Mouse (Mus musculus) liver, postnatal 0 days (tissue): ENCODE data around the gene Cited2. TPM values are rescaled to one million over a fixed set of nuclear protein-coding genes. Genes with fewer than 3 reads are reported as not detected.

Experiments used
- ATAC-seq: fragments of 200-750 bp; cut with Nextera tagmentation; 2 replicates; pipeline ENCODE4 v1.8.0; 2017; ENCODE audit warnings: mild to moderate bottlenecking, moderate library complexity
- DNase-seq: peaks from one replicate; pipeline ENCODE4 v3.0.0-alpha.2; 2016
- H3K27ac ChIP-seq: fragments of 300-500 bp; sonication (generic); 2 replicates; pipeline ENCODE4 v1.5.1; 2014; ENCODE audit warnings: antibody characterized with exemption, moderate library complexity, mild to moderate bottlenecking, low read depth
- H3K27me3 ChIP-seq: fragments of 300-500 bp; sonication (generic); 2 replicates; pipeline ENCODE4 v1.6.1; 2014; ENCODE audit warnings: low read length, control low read depth, mixed read lengths; ENCODE audit not compliant: insufficient read depth
- H3K36me3 ChIP-seq: fragments of 300-500 bp; sonication (generic); replicated peaks from 2 replicates; pipeline ENCODE4 v1.6.1; 2014; ENCODE audit warnings: mild to moderate bottlenecking, control low read depth, low read length, moderate library complexity, mixed read lengths; ENCODE audit not compliant: insufficient read depth
- H3K4me1 ChIP-seq: fragments of 300-500 bp; sonication (generic); 2 replicates; pipeline ENCODE4 v1.6.1; 2014; ENCODE audit warnings: antibody characterized with exemption, mild to moderate bottlenecking, control low read depth; ENCODE audit not compliant: insufficient read depth
- H3K4me2 ChIP-seq: fragments of 300-500 bp; sonication (generic); 2 replicates; pipeline ENCODE4 v1.6.1; 2014; ENCODE audit warnings: low read depth, mild to moderate bottlenecking, low read length, moderate library complexity, mixed read lengths
- H3K4me3 ChIP-seq: fragments of 300-500 bp; sonication (generic); 2 replicates; pipeline ENCODE4 v1.5.1; 2014; ENCODE audit warnings: low read depth, low read length
- H3K9ac ChIP-seq: fragments of 300-500 bp; sonication (generic); replicated peaks from 2 replicates; pipeline ENCODE4 v1.6.1; 2014; ENCODE audit warnings: mild to moderate bottlenecking, moderate library complexity
- H3K9me3 ChIP-seq: fragments of 300-500 bp; sonication (generic); 2 replicates; pipeline ENCODE4 v1.6.1; 2016; ENCODE audit warnings: mild to moderate bottlenecking, control low read depth, low read length, mixed read lengths
- CTCF ChIP-seq: sonication (generic); IDR thresholded peaks from 2 replicates; pipeline ENCODE4 v1.5.1; 2016; ENCODE audit warnings: antibody characterized with exemption, low read depth
- EP300 ChIP-seq: IDR thresholded peaks from 2 replicates; pipeline ENCODE4 v1.6.1; 2016; ENCODE audit warnings: antibody characterized with exemption, low read depth, mild to moderate bottlenecking
- WGBS: fragments of 180-500 bp; shearing (Covaris S2); extraction: QIAGEN DNeasy Blood & Tissue Kit; methylation state at CpG from one replicate; pipeline ENCODE4 v1.1.7; 2014; ENCODE audit not compliant: insufficient replicate concordance; 5-methylcytosine and 5-hydroxymethylcytosine counted together
- polyA plus RNA-seq: library from polyadenylated mRNA; unstranded; fragments of >200 nt; fragmentation: Nextera tagmentation; extraction: Ambion mirVana; gene quantifications from 2 replicates; pipeline ENCODE4 v1.2.1, GENCODE M21; 2015

The Cited2 gene
- polyA plus RNA-seq, 1 experiment from 2014 or later, result 17.0 TPM

DNA sequence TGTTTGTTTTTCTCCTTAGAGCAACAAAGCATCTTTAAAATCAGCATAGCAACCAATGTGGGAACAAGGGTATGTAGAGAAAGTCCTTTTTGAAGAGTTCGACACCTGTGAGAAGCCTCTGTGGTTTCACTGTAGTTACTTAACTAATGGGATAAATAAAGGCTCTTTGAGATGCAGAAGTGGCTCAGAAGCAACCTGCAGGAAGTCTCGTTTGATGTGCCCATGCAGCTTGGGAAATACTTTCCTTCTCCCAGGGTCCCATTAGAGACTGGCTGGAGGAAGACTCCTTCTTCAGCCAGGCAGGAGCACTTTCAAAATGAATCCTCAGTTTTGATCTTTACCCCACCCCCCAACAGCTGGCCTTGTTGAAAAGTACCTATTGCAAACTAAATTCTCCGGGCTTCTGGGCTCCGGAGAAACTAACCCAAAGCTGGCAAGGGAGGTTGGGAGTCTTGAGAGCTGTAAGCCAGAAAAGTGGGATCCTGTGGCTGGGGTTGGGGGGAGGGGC lies 17.5 kb upstream of the Cited2 start:
- Histone ChIP-seq H3K9ac (no peak overlapping the region), H3K36me3 (no peaks in the 10 kb centered on the region), H3K4me1 (no peaks in the 10 kb centered on the region), H3K27ac (no peak overlapping the region), H3K4me3 (no peak overlapping the region), H3K4me2 (no peak overlapping the region), H3K9me3 (no peaks in the 10 kb centered on the region), H3K27me3 (no peaks in the 10 kb centered on the region)
- whole genome bisulfite sequencing, result 48% methylated on average over 4 of the region's 4 CpGs
- DNase-seq (no peak), ATAC-seq (no peak)
- TF ChIP-seq CTCF, result no peak
- TF ChIP-seq EP300, result no peak

GRCm38 (mm10) chr10:17710753-17711152 lies 12.3 kb upstream of the Cited2 start:
- no peak overlapping the region for H3K9ac ChIP-seq
- no peak overlapping the region for H3K4me3 ChIP-seq
- WGBS, result 72% methylated on average over 3 of the region's 3 CpGs
- H3K36me3 ChIP-seq, result no peaks in the 10 kb centered on the region
- TF ChIP-seq EP300, result no peak
- no peak for TF ChIP-seq CTCF
- H3K4me1 ChIP-seq, result no peaks in the 10 kb centered on the region
- no peaks in the 10 kb centered on the region for H3K27me3 ChIP-seq
- H3K4me2 ChIP-seq, result no peak overlapping the region
- ATAC-seq (no peak), DNase-seq (no peak)
- H3K9me3 ChIP-seq, result no peaks in the 10 kb centered on the region
- H3K27ac ChIP-seq, result no peak overlapping the region

- peaks cover 17% of the 10 kb centered on the region for H3K4me1 ChIP-seq
- H3K9me3 ChIP-seq, result no peaks in the 10 kb centered on the region
- no peak for DNase-seq
- TF ChIP-seq EP300, result peak; percentile 52; the same call in 1 of the 2 replicates
- TF ChIP-seq CTCF, result no peak
- no peak overlapping the region for H3K4me3 ChIP-seq
- ATAC-seq, result no peak
- no peaks in the 10 kb centered on the region for H3K27me3 ChIP-seq
- 34% methylated on average over 4 of the region's 4 CpGs for WGBS
- H3K9ac ChIP-seq, result no peak overlapping the region
- H3K4me2 ChIP-seq, result no peak overlapping the region
- H3K27ac ChIP-seq, result no peak overlapping the region
- H3K36me3 ChIP-seq, result no peaks in the 10 kb centered on the region
Measured at GRCm38 (mm10) chr10:17719009-17719570, 3.9 kb upstream of the Cited2 start.

GRCm38 (mm10) chr10:17719646-17720045 lies 3.4 kb upstream of the Cited2 start:
- Histone ChIP-seq H3K27ac (no peak overlapping the region), H3K9me3 (no peaks in the 10 kb centered on the region), H3K4me3 (no peak overlapping the region), H3K36me3 (no peaks in the 10 kb centered on the region), H3K27me3 (no peaks in the 10 kb centered on the region), H3K9ac (no peak overlapping the region), H3K4me1 (peaks cover 17% of the 10 kb centered on the region), H3K4me2 (no peak overlapping the region)
- TF ChIP-seq EP300 (no peak), CTCF (no peak)
- DNase-seq, result no peak
- no peak for ATAC-seq
- WGBS, result 76% methylated on average over 5 of the region's 5 CpGs

GRCm38 (mm10) chr10:17720891-17721601 lies 2.0 kb upstream of the Cited2 start:
- Histone ChIP-seq H3K27ac (peak overlapping the region; percentile 96), H3K4me1 (peaks cover 19% of the 10 kb centered on the region)
- WGBS, result 39% methylated on average over 8 of the region's 8 CpGs

DNA sequence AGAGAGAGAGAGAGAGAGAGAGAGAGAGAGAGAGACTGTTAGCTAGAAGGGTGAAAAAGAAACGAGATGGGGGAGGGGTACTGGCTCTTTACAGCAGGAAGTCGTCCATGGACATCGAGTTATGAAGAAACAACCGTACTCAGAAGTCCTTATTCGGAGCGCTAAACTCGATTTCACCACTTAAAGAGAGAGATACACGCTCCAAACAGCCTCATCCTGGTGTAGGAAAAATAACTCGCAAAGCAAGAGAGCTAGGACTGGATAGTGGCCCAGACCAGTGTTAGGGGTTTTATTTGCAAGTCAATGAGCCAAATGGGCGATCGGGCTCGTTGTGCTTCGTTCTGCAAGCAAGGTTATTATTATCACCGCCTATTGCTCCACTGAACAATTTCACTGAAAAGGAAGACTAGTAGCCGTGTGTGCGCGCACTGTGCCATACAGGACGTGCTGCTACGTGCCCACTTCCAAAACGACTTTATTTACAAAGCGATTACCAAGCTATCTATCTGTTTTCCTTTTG lies 1.4 kb upstream of the Cited2 start:
- DNase-seq, result peak; percentile 37
- ATAC-seq, result peak; percentile 1
- Histone ChIP-seq H3K4me3 (peak overlapping the region; percentile 77), H3K9ac (peak overlapping the region; percentile 86), H3K4me2 (peak overlapping the region; percentile 93), H3K36me3 (no peaks in the 10 kb centered on the region), H3K27ac (peak overlapping the region; percentile 96), H3K9me3 (no peaks in the 10 kb centered on the region), H3K4me1 (peaks cover 23% of the 10 kb centered on the region), H3K27me3 (no peaks in the 10 kb centered on the region)
- TF ChIP-seq CTCF, result no peak
- no peak for TF ChIP-seq EP300
- WGBS, result 0% methylated on average over 21 of the region's 21 CpGs

More at GRCm38 (mm10) chr10:17720891-17721601, 2.0 kb upstream of the Cited2 start:
- H3K9me3 ChIP-seq, result no peaks in the 10 kb centered on the region
- ATAC-seq (no peak), DNase-seq (no peak)
- no peaks in the 10 kb centered on the region for H3K36me3 ChIP-seq
- H3K4me3 ChIP-seq, result peak overlapping the region; percentile 77
- H3K9ac ChIP-seq, result no peak overlapping the region
- H3K27me3 ChIP-seq, result no peaks in the 10 kb centered on the region
- TF ChIP-seq EP300 (no peak), CTCF (no peak)
- peak overlapping the region; percentile 93 for H3K4me2 ChIP-seq
